Mouse (Mus musculus): ENCODE measurements around the gene Cc2d1b.
A peak's percentile ranks its signal among the peaks of the same experiment; 100 is the strongest.

The Cc2d1b gene

DNA sequence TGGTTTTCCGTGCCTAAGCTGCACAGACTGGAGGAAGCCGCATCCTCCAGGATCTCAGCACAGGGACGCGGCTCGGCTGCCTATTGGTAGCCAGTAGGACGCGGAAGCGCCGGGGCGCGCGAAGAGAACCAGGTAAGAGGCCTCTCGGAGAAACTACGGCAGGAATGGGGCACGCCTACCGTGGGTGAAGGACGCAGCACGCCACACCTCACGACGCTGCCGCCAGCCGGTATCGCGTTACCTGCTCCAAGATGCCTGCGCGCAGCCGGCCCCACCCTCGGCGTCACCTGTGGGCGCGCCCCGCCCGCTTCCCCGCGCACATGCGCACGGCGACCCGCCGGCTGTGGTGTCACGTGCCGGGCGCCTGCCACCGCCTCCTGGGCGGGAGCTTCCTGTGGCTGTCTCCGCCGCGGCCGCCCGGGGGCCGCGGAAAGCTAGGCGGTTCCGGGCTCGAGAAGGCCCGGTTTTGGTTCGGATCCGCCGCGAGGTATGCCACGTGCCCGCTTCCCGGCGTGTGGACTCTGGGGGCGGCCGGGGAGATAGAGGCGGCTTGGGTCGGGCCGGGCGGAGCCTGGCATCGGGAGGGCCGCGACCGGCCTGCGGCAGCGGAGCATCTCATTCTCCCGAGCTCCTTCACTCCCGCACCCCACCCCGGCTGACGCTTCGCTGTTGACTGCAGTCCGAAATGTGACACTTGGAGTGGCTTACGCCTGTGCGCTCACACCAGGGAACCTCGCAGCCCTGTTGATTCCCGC, at the start of gene Cc2d1b:
Gene Cc2d1b, plus strand, starts transcription at position 354 of the 755 bp plus-strand sequence.
- DNase-seq (ENCODE audit: low read depth, low spot score) = peak; percentile 97

DNA sequence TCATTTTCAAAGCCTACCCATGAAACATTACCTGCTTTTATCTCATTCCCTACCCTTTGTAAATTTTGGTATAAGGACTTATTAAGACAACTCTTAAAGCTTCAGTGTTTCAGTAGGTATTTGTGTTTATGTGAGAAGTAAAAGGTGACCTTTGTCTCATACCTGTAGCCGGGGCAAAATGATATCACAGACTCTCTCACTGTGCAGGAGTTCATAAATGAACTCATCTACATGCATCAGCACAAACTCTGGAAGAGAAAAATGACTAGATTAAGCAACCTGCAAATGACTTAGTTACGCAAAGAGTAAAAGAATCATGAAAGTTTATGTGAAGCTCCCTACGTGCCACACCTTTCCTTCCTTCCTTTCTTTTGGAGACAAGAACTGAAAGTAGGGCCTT, 47.1 kb upstream of the Cc2d1b start:
- no peak for DNase-seq (ENCODE audit: low read depth, low spot score)

DNA sequence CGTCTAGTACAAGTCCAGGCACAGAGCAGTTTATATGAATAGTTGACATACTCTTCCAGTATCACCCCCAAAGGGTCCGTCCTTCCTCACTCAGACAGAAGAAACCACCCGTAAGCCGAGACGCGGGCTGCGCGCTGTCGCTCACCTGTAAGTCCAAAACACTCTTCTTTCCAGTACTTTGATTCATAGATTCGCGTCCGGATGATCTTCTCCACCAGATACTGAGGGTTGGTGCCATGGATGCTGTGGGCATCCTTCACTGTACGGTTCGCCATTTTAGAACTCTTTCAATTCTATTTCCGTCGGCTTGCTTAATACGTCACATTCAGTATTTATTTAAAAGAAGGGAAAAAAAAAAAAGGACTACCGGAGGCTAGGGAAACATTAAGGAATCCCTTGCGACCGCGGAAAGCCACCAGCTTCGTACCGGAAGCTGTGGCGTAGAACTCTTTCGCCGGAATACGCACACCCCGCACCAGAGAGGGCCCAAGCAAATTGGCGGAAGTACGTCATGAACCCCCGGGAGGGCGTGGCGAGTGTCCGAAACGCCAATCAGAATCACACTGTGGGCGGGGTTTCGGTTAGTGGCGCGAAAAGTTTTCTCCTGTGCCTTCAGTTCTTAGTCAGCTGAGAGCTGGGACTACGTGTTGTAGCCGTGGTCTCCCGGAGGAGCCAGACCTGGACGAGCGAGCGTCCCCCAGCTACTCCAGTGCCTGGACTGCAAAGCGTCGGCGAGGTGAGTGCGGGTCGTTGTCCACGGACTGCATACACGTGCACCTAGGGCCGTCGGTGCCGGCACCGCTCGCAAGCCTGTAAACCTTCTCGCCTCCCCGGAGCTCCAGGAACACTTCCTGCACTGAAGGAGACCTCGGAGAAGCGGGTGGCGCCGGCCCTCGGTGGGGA, 40.6 kb upstream of the Cc2d1b start, which contains the start of the genes Prpf38a and Orc1:
Gene Prpf38a, minus strand, starts transcription at position 497 of the 903 bp plus-strand sequence.
Gene Orc1, plus strand, starts transcription at position 584 of the 903 bp plus-strand sequence.
- DNase-seq (ENCODE audit: low read depth, low spot score) = peak; percentile 99

DNA sequence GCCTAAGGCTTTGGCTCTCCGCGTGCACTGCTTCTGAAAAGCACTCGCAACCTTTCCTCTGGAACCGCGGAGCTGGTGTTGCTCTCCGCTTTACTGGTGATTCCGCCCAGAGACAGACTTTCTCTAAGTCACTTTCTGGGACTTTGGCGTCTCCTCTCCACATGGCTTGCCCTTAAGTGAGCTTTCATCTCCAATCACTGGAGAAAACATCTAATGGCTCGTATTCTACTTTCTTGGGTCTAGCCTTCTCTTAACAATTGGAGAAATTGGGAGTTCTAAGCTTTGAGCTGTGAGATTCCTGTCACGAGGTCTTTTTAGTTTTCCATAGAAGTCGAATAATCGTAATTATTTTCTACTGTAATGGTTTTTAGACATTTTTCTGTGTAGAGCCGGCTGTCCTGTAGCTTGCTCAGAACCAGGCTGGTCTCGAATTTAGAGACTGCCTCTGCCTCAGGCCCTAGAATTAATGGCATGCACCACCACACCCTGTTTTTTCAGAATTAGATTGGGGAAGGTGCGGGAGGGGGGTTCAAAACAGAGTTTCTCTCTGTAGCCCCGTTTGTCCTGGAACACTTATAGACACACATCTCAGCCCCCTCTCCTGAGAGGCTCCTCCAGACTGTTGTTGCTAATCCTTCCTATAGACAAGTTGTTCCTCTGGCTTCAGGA, 39.9 kb upstream of the Cc2d1b start:
- DNase-seq (ENCODE audit: low read depth, low spot score) = no peak

DNA sequence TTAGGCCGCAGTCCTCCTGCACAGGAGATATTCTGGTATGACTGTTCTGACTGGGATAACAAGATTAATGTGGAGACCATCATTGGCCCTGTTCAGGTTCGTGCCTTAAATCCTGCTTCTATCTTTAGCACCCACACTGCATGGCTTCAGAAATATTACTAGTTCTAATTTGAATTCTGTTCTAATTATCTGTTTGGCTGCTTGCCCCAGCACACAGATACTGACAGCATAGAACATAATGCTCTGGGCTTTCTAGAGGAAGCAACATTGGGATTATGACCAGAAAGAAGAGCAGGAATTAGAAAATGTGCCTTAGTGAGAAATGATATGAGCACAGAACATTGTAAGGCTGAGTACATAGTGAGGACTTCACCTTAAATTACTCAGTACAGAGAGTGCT, 26.4 kb upstream of the Cc2d1b start:
- DNase-seq (ENCODE audit: low read depth, low spot score) = peak; percentile 35

DNA sequence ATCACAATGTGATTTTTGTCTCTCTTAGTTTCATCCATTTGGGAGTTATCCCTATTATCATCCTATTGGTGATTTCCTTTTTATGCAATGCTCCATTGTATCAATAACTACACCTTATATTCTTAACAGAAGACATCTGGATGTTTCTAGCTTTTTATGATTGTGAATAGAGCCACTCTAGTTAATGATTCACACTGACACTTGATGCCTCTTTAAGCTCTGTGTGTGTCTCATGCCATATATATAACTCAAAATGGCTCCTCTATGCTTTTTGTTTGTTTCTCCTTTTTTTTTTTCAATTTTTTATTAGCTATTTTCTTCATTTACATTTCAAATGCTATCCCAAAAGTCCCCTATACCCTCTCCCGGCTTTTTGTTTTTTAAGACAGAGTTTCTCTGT, 24.0 kb upstream of the Cc2d1b start:
- no peak for DNase-seq (ENCODE audit: low read depth, low spot score)

DNA sequence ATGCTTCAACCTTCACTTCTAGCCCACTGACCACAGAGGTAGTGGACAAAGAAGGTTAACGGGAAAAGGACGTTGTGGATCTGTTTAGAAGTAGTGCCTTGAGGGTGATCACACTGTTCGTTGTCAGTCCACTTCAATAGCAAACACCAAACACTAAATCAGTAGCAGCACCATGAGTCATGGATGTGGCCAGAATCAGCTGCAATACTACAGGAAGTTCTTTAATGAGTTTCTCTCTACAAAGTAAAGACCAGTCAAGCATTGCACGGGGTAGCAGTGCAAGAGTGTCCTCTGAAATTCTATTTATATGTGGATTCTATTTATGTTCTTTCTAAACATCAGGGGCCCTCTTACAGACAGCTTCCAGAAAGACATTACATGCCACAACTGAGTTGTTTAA, 21.4 kb upstream of the Cc2d1b start:
- DNase-seq (ENCODE audit: low read depth, low spot score) = no peak

DNA sequence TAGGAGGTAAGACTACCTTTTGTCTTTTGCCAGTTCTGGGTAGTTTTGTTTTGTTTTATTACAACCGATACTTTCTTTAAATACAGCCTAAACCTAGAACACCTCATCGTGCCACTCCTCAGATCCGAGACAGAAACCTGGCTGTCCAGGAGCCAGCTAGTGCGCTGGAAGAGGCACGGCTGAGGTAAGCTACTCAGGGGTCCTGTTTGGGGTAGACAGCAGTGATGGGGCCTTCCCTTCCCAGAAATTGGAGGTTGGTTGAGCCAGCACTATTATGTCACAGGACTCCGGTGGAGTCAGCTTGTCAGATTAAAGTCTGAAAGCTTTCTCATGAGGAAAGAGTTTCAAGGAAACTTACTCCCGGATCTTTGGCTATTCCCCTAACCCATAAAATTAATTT, 17.9 kb upstream of the Cc2d1b start:
- DNase-seq (ENCODE audit: low read depth, low spot score) = no peak

DNA sequence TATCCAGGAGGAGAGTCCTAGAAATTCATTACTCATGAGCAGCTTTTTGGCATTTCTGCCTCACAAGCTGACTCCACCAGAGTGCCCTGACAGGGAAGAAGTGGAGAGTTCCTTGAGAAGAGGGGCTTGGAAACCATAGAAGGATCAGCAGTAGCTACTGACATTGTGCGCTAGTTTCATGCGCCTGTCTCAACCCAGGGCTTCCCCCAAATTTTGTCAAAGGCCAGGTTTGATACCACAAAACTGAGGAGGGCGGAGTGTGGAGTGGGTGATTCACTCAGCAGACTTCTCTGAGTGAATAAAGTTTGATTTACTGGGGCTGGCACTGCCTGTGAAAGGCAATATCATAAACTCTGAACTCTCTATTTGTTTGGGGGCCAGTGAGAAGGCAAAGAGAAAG, 11.1 kb upstream of the Cc2d1b start:
- DNase-seq (ENCODE audit: low read depth, low spot score) = no peak

DNA sequence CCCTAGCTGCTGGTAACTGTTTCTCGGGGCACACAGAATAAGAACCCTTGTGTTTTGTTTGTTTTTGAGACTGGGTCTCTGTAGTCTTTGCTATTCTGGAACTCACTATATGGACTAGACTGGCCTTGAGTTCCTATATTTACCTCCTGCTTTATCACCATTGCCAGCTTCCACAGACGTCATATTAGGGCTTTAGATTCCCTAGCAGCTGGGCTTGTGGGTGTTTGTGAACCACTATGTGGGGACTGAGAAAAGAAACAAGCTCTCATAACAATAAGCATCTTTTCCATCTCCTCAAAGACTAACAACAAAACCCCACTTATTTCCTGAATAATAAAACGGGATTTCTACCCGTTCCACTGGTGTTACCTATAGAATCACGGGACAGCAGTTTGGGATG, 8.8 kb upstream of the Cc2d1b start:
- peak; percentile 46 for DNase-seq (ENCODE audit: low read depth, low spot score)

DNA sequence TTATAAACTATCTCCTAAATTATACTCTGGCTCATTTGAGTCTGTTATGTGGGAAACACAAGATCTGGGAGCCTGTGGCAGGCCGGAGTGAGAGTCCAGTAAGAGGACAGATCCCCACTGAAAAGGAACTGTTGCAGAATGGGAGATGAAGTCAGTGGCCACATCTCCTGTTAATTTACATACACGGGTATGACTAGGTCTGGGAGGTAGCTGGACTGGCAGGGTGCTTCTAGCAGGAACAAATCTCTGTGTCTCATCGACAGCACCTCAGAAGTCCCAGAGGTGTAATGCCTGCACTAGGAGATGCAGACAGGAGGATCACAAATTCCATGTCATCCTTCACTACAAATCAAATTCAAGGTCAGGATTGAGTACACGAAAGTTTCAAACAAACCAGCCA, 1.2 kb upstream of the Cc2d1b start:
- no peak for DNase-seq (ENCODE audit: low read depth, low spot score)

DNA sequence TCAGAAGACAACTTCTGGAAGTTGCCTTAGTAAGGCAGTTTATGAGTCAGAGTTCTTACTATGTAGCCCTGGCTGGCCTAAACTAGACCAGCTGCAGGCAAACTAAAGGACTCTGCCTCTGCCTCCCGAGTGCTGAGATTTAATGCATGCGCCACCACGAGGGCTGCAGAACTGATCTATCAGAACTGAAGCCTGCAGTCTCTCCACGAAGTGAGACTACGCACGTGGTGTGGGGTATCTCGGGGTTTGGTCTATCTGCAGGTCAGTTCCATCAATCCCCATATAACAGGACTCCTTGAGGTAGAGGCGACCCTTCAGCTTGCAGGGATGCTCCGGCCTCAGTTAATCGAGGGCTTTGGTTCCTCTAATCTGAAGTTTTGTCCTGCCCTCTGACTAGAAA, 575 bp upstream of the Cc2d1b start:
- peak; percentile 67 for DNase-seq (ENCODE audit: low read depth, low spot score)

DNA sequence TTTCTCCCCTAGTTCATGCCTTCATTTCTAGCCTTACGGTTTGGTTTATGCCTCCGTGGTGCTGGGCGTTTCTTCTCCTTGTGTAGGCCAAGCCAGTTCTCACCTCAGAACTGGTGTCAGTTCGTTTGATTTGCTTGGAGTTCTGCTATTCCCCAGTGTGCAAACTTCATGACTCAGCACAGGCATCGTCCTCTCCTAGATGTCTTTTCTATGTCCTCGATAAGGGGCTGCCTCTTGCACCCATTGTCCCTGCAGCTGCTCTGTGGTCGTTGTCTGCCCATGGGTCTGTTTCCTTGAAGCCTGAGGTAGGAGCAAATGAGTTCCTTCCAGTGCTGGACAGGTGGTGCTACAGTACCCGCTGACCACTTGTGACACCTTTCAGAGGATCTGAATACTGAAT, 796 bp downstream of the Cc2d1b start:
- DNase-seq (ENCODE audit: low read depth, low spot score) = peak; percentile 53

DNA sequence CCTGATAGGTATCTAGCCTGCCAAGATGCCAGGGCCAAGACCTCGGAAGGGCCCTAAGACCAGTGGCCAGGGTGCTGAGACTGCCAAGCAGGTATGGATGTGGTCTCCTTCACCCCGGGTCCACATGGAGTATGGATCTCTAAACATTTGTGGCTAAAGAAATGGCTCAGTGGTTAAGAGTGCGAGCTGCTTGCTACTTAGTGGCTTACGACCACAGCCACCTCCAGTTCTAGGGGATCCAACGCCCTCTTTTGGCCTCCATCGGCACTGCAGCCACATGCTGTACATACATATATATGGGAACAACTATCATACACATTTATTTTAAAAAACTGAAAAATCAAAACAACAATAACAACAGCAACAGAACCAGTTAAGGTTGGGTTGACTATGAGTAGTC, 1.8 kb downstream of the Cc2d1b start:
- no peak for DNase-seq (ENCODE audit: low read depth, low spot score)

DNA sequence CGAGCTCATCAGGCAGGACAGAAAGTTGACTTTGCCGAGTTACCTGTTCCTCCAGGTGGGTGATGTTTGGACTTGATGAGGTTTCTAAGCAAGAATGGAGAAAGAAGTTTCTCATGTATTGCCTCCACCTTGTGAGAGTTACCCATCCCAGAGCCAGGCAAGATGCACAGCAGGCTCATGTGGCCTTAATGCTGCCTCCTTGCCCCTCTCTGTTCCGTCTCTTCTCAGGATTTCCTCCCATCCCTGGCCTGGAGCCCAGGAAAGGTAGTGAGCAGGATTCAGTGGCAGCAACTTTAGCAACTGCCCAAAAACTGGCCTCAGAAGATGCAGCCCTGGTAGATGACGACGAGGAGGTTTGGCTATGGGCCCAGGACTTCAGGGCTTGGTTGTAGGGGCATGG, 7.3 kb downstream of the Cc2d1b start:
- DNase-seq (ENCODE audit: low read depth, low spot score) = no peak

DNA sequence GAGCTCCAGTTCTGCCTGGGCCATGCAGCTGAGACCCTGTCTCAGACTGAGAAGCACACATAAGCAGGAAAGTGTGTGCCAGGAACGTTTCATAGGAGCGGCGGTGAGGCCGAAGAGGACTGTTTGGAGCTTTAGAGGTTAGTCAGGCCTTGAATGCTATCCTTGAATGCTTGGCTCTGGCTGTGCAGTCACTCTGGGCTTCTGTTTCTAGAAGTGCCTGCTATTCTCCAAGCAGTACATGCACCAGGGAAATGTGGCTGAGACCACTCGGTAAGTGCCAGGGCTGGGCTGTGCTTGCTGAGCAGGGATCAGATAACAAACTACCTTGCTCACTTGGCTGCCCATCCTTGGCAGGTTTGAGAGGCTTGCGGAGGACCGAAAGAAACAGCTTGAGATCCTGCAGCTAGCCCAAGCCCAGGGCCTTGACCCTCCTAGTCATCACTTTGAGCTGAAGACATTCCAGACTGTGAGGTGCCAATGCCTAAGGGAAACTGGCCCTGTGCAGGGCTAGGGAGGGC, 9.7 kb downstream of the Cc2d1b start:
- DNase-seq (ENCODE audit: low read depth, low spot score) = no peak

DNA sequence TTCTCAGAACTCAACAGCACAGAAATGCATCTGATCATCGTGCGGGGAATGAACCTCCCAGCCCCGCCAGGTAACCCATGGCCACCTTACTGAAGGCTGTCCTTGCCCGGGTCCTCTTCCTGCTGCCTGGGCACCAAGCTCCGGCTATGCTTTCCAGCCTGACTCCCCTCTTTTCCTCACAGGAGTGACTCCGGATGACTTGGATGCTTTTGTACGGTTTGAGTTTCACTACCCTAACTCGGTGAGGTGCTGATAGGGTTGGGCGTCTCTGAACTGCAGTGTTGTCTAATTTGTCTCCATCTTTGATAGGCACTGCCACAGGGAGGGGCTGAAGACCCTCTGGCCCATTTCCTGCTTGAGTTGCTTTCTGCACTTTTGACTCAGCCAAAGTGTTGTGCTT, 10.4 kb downstream of the Cc2d1b start:
- no peak for DNase-seq (ENCODE audit: low read depth, low spot score)

DNA sequence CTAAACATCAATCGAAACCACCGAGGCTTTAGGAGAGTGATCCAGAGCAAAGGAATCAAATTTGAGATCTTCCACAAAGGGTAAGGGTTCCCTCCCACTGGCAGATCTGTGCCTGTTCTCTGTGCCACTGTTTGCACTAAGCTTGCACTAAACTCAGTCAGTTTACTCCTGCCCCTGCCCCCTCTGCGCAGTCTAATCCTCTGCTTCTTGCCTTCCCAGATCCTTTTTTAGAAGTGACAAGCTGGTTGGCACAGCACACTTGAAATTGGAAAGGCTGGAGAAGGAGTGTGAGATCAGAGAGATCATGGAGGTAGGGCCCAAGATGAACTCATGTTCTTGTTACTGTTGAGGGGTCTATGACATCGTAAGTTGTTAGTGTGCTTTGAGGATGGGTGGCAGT, 11.9 kb downstream of the Cc2d1b start:
- peak; percentile 61 for DNase-seq (ENCODE audit: low read depth, low spot score)

DNA sequence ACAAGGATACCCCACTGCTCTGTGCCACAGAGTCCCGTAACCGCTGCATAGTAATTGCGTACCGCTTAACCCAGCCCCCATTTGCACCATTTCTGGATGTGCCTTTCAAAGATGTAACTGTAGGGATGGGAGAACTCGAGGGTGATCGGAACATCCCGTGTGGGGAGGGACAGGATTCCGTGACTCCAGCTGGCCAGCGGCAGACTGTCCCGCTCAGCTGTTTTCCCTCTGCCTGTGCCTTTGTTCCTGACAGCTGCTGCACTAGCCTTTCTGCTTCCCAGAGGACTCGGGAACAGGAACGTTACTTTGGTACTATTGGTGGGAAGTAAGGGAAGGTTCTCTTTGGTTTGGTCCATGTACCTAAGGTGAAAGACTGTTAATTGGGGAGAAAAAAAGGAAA, 14.0 kb downstream of the Cc2d1b start:
- DNase-seq (ENCODE audit: low read depth, low spot score) = peak; percentile 16

DNA sequence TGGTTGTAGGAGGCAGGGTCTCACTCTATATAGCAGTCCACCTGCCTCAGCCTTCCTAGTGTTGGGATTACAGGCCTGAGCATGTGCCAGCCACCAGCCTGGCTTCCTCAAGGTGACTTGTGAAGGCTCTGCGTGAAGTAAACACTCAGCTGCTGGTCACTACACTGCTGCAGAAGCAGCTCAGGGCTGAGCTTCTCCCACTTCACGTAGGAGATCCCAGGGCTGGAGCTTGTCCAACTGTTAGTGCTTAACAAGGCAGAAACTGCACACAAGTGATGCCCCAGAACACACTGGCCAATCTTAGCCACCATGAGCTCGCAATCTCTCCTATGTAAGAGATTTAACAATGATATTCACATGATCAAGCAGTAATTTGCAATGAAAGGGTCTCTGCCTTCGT, 15.0 kb downstream of the Cc2d1b start:
- DNase-seq (ENCODE audit: low read depth, low spot score) = peak; percentile 57

DNA sequence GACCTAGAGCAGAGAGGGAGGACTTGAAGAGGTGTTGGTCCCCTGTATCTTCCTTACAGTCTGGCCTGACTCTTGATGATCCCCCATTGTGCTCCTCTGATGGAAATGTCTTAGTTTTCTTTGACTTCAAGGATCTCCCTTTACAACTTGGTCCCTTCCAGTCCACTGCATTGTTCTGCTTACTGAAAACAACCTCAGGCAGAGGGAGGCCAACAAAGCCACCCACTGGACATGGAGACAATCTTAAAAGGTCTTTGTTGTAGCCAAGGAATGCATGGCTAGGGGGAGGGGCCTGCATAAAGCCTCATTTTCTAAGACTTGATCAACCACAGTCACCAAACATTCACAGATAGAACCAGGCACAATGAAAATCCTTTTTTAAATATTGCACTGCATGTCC, 15.4 kb downstream of the Cc2d1b start:
- no peak for DNase-seq (ENCODE audit: low read depth, low spot score)

DNA sequence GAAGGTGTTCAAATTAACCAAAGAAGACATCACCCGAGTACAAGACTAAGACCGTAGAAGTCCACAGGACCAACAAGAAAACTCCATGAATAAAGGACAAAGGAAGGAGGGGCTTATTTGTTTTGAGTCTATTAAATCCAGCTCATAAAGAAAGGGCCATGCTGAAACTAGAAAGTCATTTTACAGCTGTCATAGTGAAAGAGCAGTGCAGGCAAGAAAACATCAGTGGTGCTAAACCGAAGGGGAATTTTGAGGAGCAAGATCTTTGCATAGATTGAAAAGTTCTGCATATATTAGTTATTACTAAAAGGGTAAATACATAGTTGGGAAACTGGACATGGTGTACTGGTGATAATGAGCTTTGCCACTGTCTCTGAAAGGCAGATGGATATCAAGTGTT, 18.0 kb downstream of the Cc2d1b start:
- DNase-seq (ENCODE audit: low read depth, low spot score) = no peak
